Mouse (Mus musculus): ENCODE results near the gene Galnt17. TPM values are rescaled to one million over a fixed set of nuclear protein-coding genes. Genes with fewer than 3 reads are reported as not detected.

Galnt17 gene
- polyA plus RNA-seq, 1 experiment, result 0.73 TPM

DNA sequence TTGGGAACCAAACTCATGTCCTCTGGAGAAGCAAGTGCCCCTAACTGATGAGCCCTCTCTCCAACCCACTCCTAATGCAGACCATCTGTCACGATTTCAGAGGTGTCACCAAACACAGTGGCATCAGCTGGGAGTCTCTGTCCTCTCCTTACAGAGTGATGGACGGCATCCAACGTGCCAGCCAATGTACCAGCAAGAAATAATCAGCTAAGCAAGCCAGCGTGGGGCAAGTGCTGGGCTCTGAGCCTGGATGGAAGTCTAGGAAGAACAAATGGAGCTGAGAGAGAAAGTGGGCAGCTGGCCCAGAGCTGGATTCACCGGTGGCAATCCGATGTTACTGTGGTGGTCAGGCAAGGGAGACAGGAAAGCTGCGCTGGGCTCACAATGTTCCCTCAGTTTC lies 301.1 kb downstream of the Galnt17 start:
- TF ChIP-seq EP300 (IDR thresholded peaks at IDR 0.05; ENCODE audit: insufficient read depth, low read depth, low read length), result no peak
- TF ChIP-seq CTCF (IDR thresholded peaks at IDR 0.05; ENCODE audit: low read depth, low read length), result no peak
- TF ChIP-seq POLR2A (IDR thresholded peaks at IDR 0.05; ENCODE audit: insufficient read depth, low read length), result no peak
- H3K27ac ChIP-seq (ENCODE audit: insufficient read depth, low read length), result no peak overlapping the region
- no peaks in the 10 kb centered on the region for H3K27me3 ChIP-seq (ENCODE audit: control insufficient read depth, insufficient read depth, low read length, poor library complexity, severe bottlenecking)

GRCm38 (mm10) chr5:131006524-131006923 lies 301.8 kb downstream of the Galnt17 start:
- H3K9ac ChIP-seq (ENCODE audit: low read depth, poor library complexity, severe bottlenecking), result no peak overlapping the region
- no peaks in the 10 kb centered on the region for H3K9me3 ChIP-seq (replicated peaks; ENCODE audit: control insufficient read depth, insufficient read depth, low read length, poor library complexity, severe bottlenecking)
- no peak for TF ChIP-seq POLR2A (IDR thresholded peaks at IDR 0.05; ENCODE audit: insufficient read depth, low read length)
- no peak for TF ChIP-seq EP300 (IDR thresholded peaks at IDR 0.05; ENCODE audit: insufficient read depth, low read depth, low read length)
- TF ChIP-seq CTCF (IDR thresholded peaks at IDR 0.05; ENCODE audit: low read depth, low read length), result no peak
- no peaks in the 10 kb centered on the region; the same call in 1 of the 2 replicates for H3K27me3 ChIP-seq (ENCODE audit: control insufficient read depth, insufficient read depth, low read length, poor library complexity, severe bottlenecking)
- H3K4me3 ChIP-seq (ENCODE audit: low read depth, low read length), result no peak overlapping the region
- H3K36me3 ChIP-seq (ENCODE audit: control insufficient read depth, insufficient read depth, low read length, poor library complexity, severe bottlenecking), result no peaks in the 10 kb centered on the region
- H3K27ac ChIP-seq (ENCODE audit: insufficient read depth, low read length), result no peak overlapping the region
- no peaks in the 10 kb centered on the region for H3K4me1 ChIP-seq (ENCODE audit: control insufficient read depth, insufficient read depth, low read length)

More for the DNA sequence above, 301.1 kb downstream of the Galnt17 start:
- Histone ChIP-seq H3K36me3 (ENCODE audit: control insufficient read depth, insufficient read depth, low read length, poor library complexity, severe bottlenecking) (no peaks in the 10 kb centered on the region), H3K4me1 (ENCODE audit: control insufficient read depth, insufficient read depth, low read length) (no peaks in the 10 kb centered on the region), H3K4me3 (ENCODE audit: low read depth, low read length) (no peak overlapping the region), H3K9me3 (replicated peaks; ENCODE audit: control insufficient read depth, insufficient read depth, low read length, poor library complexity, severe bottlenecking) (no peaks in the 10 kb centered on the region), H3K9ac (ENCODE audit: low read depth, poor library complexity, severe bottlenecking) (no peak overlapping the region)

- H3K9me3 ChIP-seq (replicated peaks; ENCODE audit: control insufficient read depth, insufficient read depth, low read length, poor library complexity, severe bottlenecking), result no peaks in the 10 kb centered on the region
- H3K27ac ChIP-seq (ENCODE audit: insufficient read depth, low read length), result no peak overlapping the region
- H3K4me3 ChIP-seq (ENCODE audit: low read depth, low read length), result no peak overlapping the region
- no peak overlapping the region for H3K9ac ChIP-seq (ENCODE audit: low read depth, poor library complexity, severe bottlenecking)
- H3K27me3 ChIP-seq (ENCODE audit: control insufficient read depth, insufficient read depth, low read length, poor library complexity, severe bottlenecking), result no peaks in the 10 kb centered on the region; the same call in 1 of the 2 replicates
- H3K36me3 ChIP-seq (ENCODE audit: control insufficient read depth, insufficient read depth, low read length, poor library complexity, severe bottlenecking), result no peaks in the 10 kb centered on the region
- H3K4me1 ChIP-seq (ENCODE audit: control insufficient read depth, insufficient read depth, low read length), result no peaks in the 10 kb centered on the region
- TF ChIP-seq POLR2A (IDR thresholded peaks at IDR 0.05; ENCODE audit: insufficient read depth, low read length) (no peak), CTCF (IDR thresholded peaks at IDR 0.05; ENCODE audit: low read depth, low read length) (no peak), EP300 (IDR thresholded peaks at IDR 0.05; ENCODE audit: insufficient read depth, low read depth, low read length) (no peak)
These were observed 307.7 kb downstream of the Galnt17 start for GRCm38 (mm10) chr5:131000572-131000971.

GRCm38 (mm10) chr5:130979321-130979720 lies 329.0 kb downstream of the Galnt17 start:
- H3K27ac ChIP-seq (ENCODE audit: insufficient read depth, low read length), result no peak overlapping the region
- H3K9me3 ChIP-seq (replicated peaks; ENCODE audit: control insufficient read depth, insufficient read depth, low read length, poor library complexity, severe bottlenecking), result no peaks in the 10 kb centered on the region
- H3K9ac ChIP-seq (ENCODE audit: low read depth, poor library complexity, severe bottlenecking), result no peak overlapping the region
- no peaks in the 10 kb centered on the region for H3K4me1 ChIP-seq (ENCODE audit: control insufficient read depth, insufficient read depth, low read length)
- H3K27me3 ChIP-seq (ENCODE audit: control insufficient read depth, insufficient read depth, low read length, poor library complexity, severe bottlenecking), result no peaks in the 10 kb centered on the region
- no peaks in the 10 kb centered on the region for H3K36me3 ChIP-seq (ENCODE audit: control insufficient read depth, insufficient read depth, low read length, poor library complexity, severe bottlenecking)
- H3K4me3 ChIP-seq (ENCODE audit: low read depth, low read length), result no peak overlapping the region
- TF ChIP-seq POLR2A (IDR thresholded peaks at IDR 0.05; ENCODE audit: insufficient read depth, low read length) (no peak), CTCF (IDR thresholded peaks at IDR 0.05; ENCODE audit: low read depth, low read length) (no peak), EP300 (IDR thresholded peaks at IDR 0.05; ENCODE audit: insufficient read depth, low read depth, low read length) (no peak)

DNA sequence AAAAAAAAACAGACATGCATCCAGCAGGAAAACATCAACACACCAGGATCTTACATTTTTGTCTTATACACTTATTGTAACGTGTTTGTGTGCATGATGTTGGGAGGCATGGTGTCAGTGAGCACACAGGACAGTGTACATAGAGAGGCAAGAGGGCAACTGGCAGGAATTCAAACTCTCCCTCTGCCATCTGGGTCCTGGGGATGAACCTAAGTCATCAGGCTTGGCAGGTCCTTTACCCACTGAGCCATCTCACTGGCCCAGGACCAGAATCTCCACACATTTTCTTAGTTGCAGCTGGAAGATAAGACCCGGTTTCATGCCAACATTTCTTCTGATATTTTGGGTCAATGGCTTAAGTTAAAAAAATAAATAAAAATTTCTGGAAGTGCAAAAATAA lies 329.4 kb downstream of the Galnt17 start:
- no peak for TF ChIP-seq CTCF (IDR thresholded peaks at IDR 0.05; ENCODE audit: low read depth, low read length)
- TF ChIP-seq EP300 (IDR thresholded peaks at IDR 0.05; ENCODE audit: insufficient read depth, low read depth, low read length), result no peak
- TF ChIP-seq POLR2A (IDR thresholded peaks at IDR 0.05; ENCODE audit: insufficient read depth, low read length), result no peak
- H3K4me1 ChIP-seq (ENCODE audit: control insufficient read depth, insufficient read depth, low read length), result no peaks in the 10 kb centered on the region
- no peak overlapping the region for H3K4me3 ChIP-seq (ENCODE audit: low read depth, low read length)
- H3K36me3 ChIP-seq (ENCODE audit: control insufficient read depth, insufficient read depth, low read length, poor library complexity, severe bottlenecking), result no peaks in the 10 kb centered on the region
- H3K9me3 ChIP-seq (replicated peaks; ENCODE audit: control insufficient read depth, insufficient read depth, low read length, poor library complexity, severe bottlenecking), result no peaks in the 10 kb centered on the region
- H3K9ac ChIP-seq (ENCODE audit: low read depth, poor library complexity, severe bottlenecking), result no peak overlapping the region
- H3K27ac ChIP-seq (ENCODE audit: insufficient read depth, low read length), result no peak overlapping the region
- H3K27me3 ChIP-seq (ENCODE audit: control insufficient read depth, insufficient read depth, low read length, poor library complexity, severe bottlenecking), result no peaks in the 10 kb centered on the region

- H3K4me3 ChIP-seq (ENCODE audit: low read depth, low read length), result no peak overlapping the region
- no peaks in the 10 kb centered on the region for H3K4me1 ChIP-seq (ENCODE audit: control insufficient read depth, insufficient read depth, low read length)
- TF ChIP-seq CTCF (IDR thresholded peaks at IDR 0.05; ENCODE audit: low read depth, low read length) (no peak), EP300 (IDR thresholded peaks at IDR 0.05; ENCODE audit: insufficient read depth, low read depth, low read length) (no peak), POLR2A (IDR thresholded peaks at IDR 0.05; ENCODE audit: insufficient read depth, low read length) (no peak)
- H3K27me3 ChIP-seq (ENCODE audit: control insufficient read depth, insufficient read depth, low read length, poor library complexity, severe bottlenecking), result no peaks in the 10 kb centered on the region
- H3K9me3 ChIP-seq (replicated peaks; ENCODE audit: control insufficient read depth, insufficient read depth, low read length, poor library complexity, severe bottlenecking), result no peaks in the 10 kb centered on the region
- H3K36me3 ChIP-seq (ENCODE audit: control insufficient read depth, insufficient read depth, low read length, poor library complexity, severe bottlenecking), result no peaks in the 10 kb centered on the region
- H3K9ac ChIP-seq (ENCODE audit: low read depth, poor library complexity, severe bottlenecking), result no peak overlapping the region
- no peak overlapping the region for H3K27ac ChIP-seq (ENCODE audit: insufficient read depth, low read length)
These were observed 330.3 kb downstream of the Galnt17 start for GRCm38 (mm10) chr5:130977999-130978398.
